Mouse (Mus musculus) embryonic facial prominence, embryonic 10.5 days (tissue): ENCODE data around the gene Gm38392. TPM values are rescaled to one million over a fixed set of nuclear protein-coding genes. Genes with fewer than 3 reads are reported as not detected.

Experiments used
- DNase-seq: peaks from one replicate; pipeline ENCODE4 v3.0.0-alpha.2; 2017; ENCODE audit warnings: low spot score
- H3K27ac ChIP-seq: fragments of 300-500 bp; sonication (generic); replicated peaks from 2 replicates; pipeline ENCODE4 v1.5.1; 2016; ENCODE audit warnings: mild to moderate bottlenecking
- H3K27me3 ChIP-seq: fragments of 300-500 bp; sonication (generic); replicated peaks from 2 replicates; pipeline ENCODE4 v1.6.1; 2016; ENCODE audit warnings: low read depth, mild to moderate bottlenecking; ENCODE audit not compliant: poor library complexity, severe bottlenecking
- H3K36me3 ChIP-seq: fragments of 300-500 bp; sonication (generic); replicated peaks from 2 replicates; pipeline ENCODE4 v1.6.1; 2016; ENCODE audit warnings: mild to moderate bottlenecking, moderate library complexity
- H3K4me1 ChIP-seq: fragments of 300-500 bp; sonication (generic); 2 replicates; pipeline ENCODE4 v1.6.1; 2016
- H3K4me3 ChIP-seq: fragments of 300-500 bp; sonication (generic); 2 replicates; pipeline ENCODE4 v1.5.1; 2016; ENCODE audit warnings: mild to moderate bottlenecking, moderate library complexity
- H3K9me3 ChIP-seq: fragments of 300-500 bp; sonication (generic); 2 replicates; pipeline ENCODE4 v1.6.1; 2016; ENCODE audit warnings: mild to moderate bottlenecking
- WGBS: fragments of 180-500 bp; shearing (Covaris S2); methylation state at CpG from one replicate; pipeline ENCODE4 v1.1.7; 2016; 5-methylcytosine and 5-hydroxymethylcytosine counted together
- polyA plus RNA-seq: library from polyadenylated mRNA; unstranded; fragments of >200 nt; fragmentation: Nextera tagmentation; extraction: Ambion mirVana; gene quantifications from 2 replicates; pipeline ENCODE4 v1.2.1, GENCODE M21; 2016

Gm38392 gene
- polyA plus RNA-seq, 1 experiment from 2014 or later: not detected

DNA sequence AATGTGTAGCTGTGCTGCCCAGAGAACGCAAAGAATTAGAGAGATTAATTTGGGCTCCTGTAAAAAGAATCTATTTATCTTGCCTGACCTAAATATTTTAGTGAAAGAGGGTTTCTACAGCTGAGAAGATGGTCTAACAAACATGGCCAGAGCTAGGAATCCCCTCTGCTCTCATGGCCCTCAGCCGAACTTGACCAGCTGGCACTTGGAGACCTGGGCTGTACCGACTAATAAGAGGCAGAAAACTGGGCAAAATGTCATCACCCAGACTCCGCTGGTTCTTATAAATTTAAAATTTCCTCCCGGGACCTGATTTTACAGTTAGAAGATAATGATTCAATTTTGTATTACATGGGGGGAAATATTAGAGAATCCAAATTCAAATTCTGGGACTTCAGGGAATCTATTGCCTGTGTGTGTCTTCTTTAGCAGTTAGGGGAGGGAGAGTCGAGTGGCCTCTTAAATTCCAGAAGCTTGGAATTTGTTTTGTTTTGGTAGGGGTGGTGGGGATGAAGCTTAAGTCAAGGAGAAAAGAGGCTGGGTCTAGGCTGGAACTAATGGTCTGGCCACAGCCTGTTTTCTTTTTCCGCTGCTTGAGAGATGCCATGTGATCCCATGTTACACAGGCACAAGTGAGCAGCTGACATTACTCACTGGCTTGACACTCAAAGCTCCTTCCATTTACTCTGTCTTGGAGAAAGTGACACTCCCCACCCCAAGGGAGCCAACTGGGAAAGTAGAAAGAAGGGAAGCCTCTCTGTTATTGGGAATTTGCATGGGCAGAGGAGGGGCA is 70.3 kb downstream of the Gm38392 start:
- 7% methylated on average over 7 of the region's 7 CpGs for WGBS
- Histone ChIP-seq H3K27ac (no peak overlapping the region), H3K4me1 (peaks cover 24% of the 10 kb centered on the region), H3K4me3 (peak overlapping the region; percentile 42; the same call in 1 of the 2 replicates), H3K9me3 (no peaks in the 10 kb centered on the region), H3K27me3 (peaks cover 100% of the 10 kb centered on the region), H3K36me3 (no peaks in the 10 kb centered on the region)
- no peak for DNase-seq

DNA sequence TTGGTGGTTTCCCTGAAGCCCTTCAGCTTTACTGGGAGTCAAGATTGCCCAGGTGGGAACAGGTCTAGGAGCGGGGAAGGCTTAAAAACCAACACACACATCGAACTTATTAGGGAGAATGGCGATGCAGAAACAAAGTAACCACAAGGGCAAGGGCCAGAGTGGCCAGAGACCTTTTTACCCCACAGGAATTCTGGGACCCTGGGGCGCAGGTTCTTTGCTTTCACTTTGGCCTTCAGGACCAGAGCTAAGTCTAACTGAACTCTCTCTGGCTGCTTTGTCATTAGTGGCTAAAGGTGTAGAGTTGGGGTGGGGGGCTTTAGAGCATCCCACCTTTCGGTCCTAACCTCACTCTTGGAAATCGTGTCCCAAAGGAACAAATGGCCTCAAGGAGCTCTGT is 70.9 kb downstream of the Gm38392 start:
- Histone ChIP-seq H3K4me1 (peaks cover 21% of the 10 kb centered on the region), H3K9me3 (no peaks in the 10 kb centered on the region), H3K27me3 (peaks cover 100% of the 10 kb centered on the region), H3K36me3 (no peaks in the 10 kb centered on the region), H3K4me3 (peak overlapping the region; percentile 42), H3K27ac (no peak overlapping the region)
- 1% methylated on average over 6 of the region's 6 CpGs for WGBS
- DNase-seq: no peak

DNA sequence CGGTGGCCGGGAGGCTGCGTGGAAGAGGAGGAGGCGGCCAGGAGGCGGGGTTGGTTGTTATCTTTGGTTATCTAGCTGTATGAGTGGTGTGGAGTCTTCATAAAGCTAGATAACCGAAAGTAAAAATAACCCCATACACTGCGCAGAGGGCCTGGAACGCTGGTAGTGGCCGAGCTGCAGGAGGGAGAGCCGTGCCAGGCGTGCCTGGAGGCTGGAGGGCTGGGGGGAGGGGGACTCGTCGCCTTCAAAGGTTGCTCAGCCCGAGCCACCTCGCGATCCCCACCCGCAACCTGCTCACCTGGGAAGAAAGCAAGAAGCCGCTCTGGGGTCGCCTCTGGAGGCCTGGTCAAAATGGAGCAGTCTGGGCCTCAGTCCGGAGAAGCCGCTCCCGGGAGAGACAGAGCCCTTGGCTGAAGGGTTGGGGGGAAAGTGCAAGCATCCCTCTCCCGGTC is 71.4 kb downstream of the Gm38392 start:
- H3K27me3 ChIP-seq: peaks cover 100% of the 10 kb centered on the region
- no peaks in the 10 kb centered on the region for H3K36me3 ChIP-seq
- DNase-seq: peak; percentile 53
- H3K9me3 ChIP-seq: no peaks in the 10 kb centered on the region
- peaks cover 21% of the 10 kb centered on the region for H3K4me1 ChIP-seq
- no peak overlapping the region for H3K27ac ChIP-seq
- peak overlapping the region; percentile 42 for H3K4me3 ChIP-seq
- WGBS: under 1% methylated on average over 23 of the region's 23 CpGs

DNA sequence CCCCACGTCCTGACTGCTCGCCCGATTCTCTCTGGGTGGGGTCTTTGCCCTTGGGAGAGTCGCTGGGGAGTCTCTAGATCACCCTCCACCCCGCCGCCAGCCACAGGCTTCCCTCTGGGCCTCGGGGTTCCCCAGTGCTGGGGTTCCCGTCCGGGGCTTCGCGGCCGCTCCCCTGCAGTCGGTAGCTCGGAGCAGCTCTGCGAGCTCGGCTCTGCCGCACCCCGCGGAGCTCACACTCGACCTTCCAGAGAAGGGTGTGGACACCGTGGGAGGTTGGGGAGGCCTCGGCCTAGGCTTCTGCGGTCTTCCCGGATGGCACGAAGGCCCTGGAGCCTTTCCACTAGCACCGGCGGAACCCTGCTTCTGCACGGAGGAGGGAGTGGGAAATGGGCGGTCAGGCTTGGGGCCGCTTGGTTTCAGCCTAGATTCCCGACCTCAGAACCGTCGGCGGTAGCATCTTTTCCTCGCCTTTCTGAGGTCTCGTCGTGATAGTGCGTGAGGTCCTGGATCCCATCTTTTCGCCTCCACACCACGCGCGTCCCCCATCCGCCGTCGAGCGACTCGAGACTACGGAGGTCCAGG is 71.9 kb downstream of the Gm38392 start:
- peaks cover 100% of the 10 kb centered on the region for H3K27me3 ChIP-seq
- H3K4me1 ChIP-seq: peaks cover 21% of the 10 kb centered on the region
- H3K36me3 ChIP-seq: no peaks in the 10 kb centered on the region
- H3K27ac ChIP-seq: peak overlapping the region; percentile 35; the same call in 1 of the 2 replicates
- H3K4me3 ChIP-seq: peak overlapping the region; percentile 42
- under 1% methylated on average over 48 of the region's 48 CpGs for WGBS
- H3K9me3 ChIP-seq: no peaks in the 10 kb centered on the region
- peak; percentile 45 for DNase-seq

DNA sequence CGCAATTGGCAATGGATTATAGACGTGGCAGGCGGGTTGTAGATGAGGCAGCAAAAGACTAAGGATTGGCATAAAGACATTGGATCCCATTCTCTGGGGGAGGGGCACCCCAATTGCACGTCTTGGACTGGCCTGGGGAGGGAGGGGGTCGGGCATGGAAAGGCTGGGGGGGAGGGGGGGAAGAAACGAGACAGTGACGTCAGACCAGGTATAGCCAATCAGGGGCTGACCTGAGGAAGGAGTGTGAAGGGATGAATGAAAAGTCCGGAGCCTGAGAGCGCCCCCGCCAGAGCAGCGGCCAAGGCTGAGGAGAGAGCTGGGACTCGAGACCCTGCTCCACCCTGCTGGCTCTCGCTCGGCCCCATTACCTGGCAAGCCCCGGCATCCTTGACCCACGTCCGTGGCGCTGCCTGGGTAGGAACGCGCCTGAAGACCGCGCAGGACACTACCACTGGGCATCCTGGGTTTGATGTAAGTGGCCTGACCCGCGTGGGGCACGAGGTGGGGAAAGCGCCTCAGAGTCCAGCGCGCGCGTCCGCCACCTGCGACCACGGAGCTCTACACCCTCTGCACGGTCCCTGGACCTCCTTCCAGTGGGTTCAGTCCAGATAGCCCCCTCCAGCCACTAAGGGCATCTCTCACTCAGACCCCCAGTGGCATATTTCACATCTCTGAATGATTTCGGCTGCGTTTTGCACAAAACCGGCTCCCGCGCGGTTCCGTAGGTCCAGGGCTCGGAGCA is 72.6 kb downstream of the Gm38392 start:
- peaks cover 100% of the 10 kb centered on the region for H3K27me3 ChIP-seq
- under 1% methylated on average over 42 of the region's 42 CpGs for WGBS
- H3K4me1 ChIP-seq: peaks cover 26% of the 10 kb centered on the region
- no peaks in the 10 kb centered on the region for H3K9me3 ChIP-seq
- no peaks in the 10 kb centered on the region for H3K36me3 ChIP-seq
- peak; percentile 58 for DNase-seq
- H3K27ac ChIP-seq: peak overlapping the region; percentile 35; the same call in 1 of the 2 replicates
- peak overlapping the region; percentile 42 for H3K4me3 ChIP-seq

DNA sequence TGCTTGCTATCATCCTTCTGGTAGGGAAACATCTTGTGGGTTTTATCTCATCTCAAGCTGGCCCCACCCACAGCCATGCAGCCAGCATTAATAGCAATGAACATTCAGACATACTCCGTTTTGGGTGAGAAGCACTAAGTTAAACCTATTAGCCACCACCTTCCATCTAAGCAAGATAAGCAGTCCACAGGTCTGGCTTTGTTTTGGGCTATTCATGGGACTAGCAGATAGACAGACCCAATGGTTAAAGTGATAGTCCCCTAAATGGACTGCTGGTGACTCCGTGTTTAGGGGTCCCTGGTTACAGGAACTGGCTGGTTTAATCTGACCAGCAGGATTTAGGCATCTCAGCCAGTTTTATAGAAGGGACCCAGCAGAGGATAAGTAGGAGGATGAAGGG is 74.0 kb downstream of the Gm38392 start:
- DNase-seq: no peak
- peaks cover 100% of the 10 kb centered on the region for H3K27me3 ChIP-seq
- no peaks in the 10 kb centered on the region for H3K9me3 ChIP-seq
- H3K27ac ChIP-seq: no peak overlapping the region
- no peak overlapping the region for H3K4me3 ChIP-seq
- WGBS: 2% methylated on average over 2 of the region's 2 CpGs
- H3K36me3 ChIP-seq: no peaks in the 10 kb centered on the region
- peaks cover 29% of the 10 kb centered on the region for H3K4me1 ChIP-seq

DNA sequence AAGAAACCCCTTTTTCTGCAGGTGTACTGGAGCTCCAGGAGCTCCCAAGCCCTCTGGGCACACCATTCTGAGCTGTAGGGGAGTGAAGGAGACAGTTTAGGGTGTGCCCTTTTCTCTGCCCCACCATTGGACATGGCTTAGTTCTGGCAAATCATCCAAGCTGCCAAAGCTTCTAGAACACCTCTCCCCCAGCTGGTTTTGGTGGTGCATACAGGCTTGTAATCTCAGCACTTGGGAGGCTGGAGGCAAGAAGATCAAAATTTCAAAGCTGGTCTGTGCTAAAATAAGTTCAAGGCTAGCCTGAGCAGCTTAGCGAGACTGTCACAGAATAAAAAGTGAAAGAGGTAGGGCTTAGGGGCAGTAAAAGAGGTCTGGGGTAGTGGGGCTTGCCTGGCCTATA is 74.7 kb downstream of the Gm38392 start:
- 2% methylated on average over 1 of the region's 1 CpGs for WGBS
- Histone ChIP-seq H3K4me1 (peaks cover 31% of the 10 kb centered on the region), H3K27ac (no peak overlapping the region), H3K36me3 (no peaks in the 10 kb centered on the region), H3K27me3 (peaks cover 100% of the 10 kb centered on the region), H3K4me3 (no peak overlapping the region), H3K9me3 (no peaks in the 10 kb centered on the region)
- no peak for DNase-seq

DNA sequence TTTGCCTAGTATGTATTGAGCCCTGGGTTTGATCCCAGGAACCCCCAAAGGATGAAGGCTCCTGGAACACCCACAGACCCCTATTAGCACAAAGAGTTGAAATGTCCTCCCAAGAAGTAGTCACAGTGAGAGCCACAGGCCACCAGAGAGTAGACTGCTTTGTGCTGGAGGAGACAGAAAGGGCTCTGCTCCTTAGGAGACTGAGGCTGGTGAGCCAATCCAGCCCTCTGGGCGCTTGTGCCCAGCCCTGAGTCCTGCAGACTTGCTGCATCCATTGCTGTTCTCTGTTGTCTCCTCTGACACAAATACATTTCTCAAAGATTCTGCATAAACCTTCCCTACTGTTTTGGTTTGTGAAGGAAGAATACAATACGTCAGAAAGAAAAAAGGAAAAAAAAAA is 76.1 kb downstream of the Gm38392 start:
- Histone ChIP-seq H3K36me3 (no peaks in the 10 kb centered on the region), H3K27ac (no peak overlapping the region), H3K4me1 (peaks cover 43% of the 10 kb centered on the region), H3K27me3 (peaks cover 100% of the 10 kb centered on the region), H3K9me3 (no peaks in the 10 kb centered on the region), H3K4me3 (peak overlapping the region; percentile 14; the same call in 1 of the 2 replicates)
- 10% methylated on average over 2 of the region's 2 CpGs for WGBS
- no peak for DNase-seq

DNA sequence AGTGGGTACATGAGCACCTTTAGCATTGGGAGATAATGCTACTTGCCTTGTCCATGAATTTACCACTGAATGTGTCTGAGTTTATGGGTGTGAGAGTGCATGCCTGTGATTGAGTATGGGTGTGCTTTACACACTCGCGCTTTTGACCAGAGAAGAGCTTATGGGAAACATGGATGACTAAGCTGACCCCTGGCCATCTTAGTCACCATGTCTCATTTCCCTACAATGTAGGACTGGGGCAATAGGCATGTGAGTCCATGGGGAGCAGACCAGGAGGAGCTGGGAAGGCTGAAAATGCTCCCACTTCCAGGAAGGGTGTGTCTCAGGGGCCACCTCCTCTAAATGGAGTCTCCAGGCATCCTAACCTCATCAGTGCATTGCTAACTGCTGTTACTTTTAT is 76.9 kb downstream of the Gm38392 start:
- 22% methylated on average over 2 of the region's 2 CpGs for WGBS
- H3K4me1 ChIP-seq: peaks cover 43% of the 10 kb centered on the region
- peaks cover 100% of the 10 kb centered on the region for H3K27me3 ChIP-seq
- H3K36me3 ChIP-seq: no peaks in the 10 kb centered on the region
- no peak for DNase-seq
- H3K4me3 ChIP-seq: peak overlapping the region; percentile 44; the same call in 1 of the 2 replicates
- no peak overlapping the region for H3K27ac ChIP-seq
- H3K9me3 ChIP-seq: no peaks in the 10 kb centered on the region

DNA sequence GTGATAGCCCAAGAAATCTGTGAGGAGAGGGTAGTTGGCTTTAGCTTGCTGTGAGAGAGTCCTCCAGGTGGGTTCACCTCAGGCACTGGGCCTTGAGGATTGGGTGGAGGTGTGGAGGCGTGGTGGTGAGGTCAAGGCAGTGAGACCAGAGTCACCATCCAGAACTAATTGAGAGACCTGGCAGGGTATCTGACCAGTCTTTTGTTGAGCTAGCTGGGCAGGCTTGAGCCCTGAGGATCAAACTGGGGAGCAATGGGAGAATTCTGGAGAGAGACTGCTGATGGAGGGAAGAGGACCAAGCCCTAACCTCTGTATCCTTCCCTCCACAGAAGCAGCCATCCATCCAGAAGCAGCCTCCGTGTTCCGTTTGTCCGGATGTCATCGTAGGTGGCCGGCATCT is 77.7 kb downstream of the Gm38392 start:
- WGBS: 3% methylated on average over 6 of the region's 6 CpGs
- peak overlapping the region; percentile 44; the same call in 1 of the 2 replicates for H3K4me3 ChIP-seq
- peaks cover 100% of the 10 kb centered on the region for H3K27me3 ChIP-seq
- peaks cover 37% of the 10 kb centered on the region for H3K4me1 ChIP-seq
- DNase-seq: no peak
- H3K36me3 ChIP-seq: no peaks in the 10 kb centered on the region
- no peaks in the 10 kb centered on the region for H3K9me3 ChIP-seq
- H3K27ac ChIP-seq: no peak overlapping the region

DNA sequence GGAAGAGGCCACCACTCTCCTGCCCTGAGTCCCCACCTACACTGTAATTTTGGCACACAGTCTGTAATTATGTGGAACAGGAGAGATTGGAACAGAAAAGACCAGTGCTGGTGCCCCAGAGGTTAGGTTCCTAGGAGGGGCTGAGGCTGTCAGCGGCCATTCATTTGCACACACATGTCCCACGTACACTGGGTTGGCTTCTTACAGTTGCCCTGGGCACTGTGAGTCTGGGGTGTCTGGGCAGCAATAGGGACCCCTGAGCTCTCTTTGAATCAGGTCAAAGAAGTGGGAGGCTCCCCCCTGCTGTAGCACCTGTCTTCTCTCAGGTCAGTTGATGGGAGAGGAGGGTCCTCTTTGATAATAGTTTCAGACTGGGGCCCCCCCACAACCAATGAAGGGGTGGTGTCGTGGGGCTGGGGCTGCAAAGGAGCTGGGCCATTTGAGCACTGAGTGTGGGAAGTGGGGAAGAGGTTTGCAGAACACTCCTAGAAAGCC is 78.7 kb downstream of the Gm38392 start:
- Histone ChIP-seq H3K4me1 (peaks cover 34% of the 10 kb centered on the region), H3K27ac (no peak overlapping the region)
- WGBS: 4% methylated on average over 3 of the region's 3 CpGs

DNA sequence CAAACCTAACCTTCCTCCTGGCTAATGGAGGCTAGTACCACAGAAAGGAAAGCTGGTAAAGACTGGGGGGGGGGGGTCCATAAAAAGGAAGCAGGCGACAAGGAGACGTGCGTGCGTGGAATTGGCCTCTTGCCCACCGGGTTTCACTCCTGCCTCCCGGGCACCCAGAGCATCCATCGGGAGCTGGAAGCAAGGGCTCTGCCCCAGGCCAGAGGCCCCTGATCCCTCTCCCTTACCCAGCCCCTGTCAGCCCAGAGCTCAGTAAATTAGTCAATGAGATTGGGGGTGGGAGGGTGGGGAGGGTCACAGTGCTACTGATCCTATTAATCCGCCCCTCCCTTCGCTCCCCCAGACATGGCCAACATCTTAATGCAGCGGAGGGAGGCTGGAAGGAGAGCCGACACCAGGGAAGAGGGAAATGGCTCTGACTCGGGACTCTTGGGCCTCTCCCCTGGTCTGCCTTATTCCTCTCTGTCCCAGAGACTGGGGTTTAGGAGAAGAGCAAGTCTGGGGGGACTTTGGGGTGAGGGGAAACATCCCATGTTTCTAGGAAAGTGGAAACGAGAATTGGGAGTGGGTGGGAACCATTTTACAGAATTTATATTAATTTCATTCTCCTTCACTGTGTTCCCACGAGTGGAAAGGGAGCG is 79.4 kb downstream of the Gm38392 start:
- H3K4me3 ChIP-seq: peak overlapping the region; percentile 44
- 2% methylated on average over 15 of the region's 15 CpGs for WGBS
- H3K36me3 ChIP-seq: no peaks in the 10 kb centered on the region
- H3K9me3 ChIP-seq: no peaks in the 10 kb centered on the region
- peaks cover 100% of the 10 kb centered on the region for H3K27me3 ChIP-seq
- peak overlapping the region; percentile 58; the same call in 1 of the 2 replicates for H3K27ac ChIP-seq
- peaks cover 34% of the 10 kb centered on the region for H3K4me1 ChIP-seq
- DNase-seq: no peak

More for the DNA sequence above, 78.7 kb downstream of the Gm38392 start:
- DNase-seq: no peak
- H3K27me3 ChIP-seq: peaks cover 100% of the 10 kb centered on the region
- H3K9me3 ChIP-seq: no peaks in the 10 kb centered on the region
- no peaks in the 10 kb centered on the region for H3K36me3 ChIP-seq
- H3K4me3 ChIP-seq: peak overlapping the region; percentile 44
